Mouse (Mus musculus) midbrain, embryonic 15.5 days (tissue): ENCODE results near the gene Pogk. TPM values are rescaled to one million over a fixed set of nuclear protein-coding genes. Genes with fewer than 3 reads are reported as not detected.

Experiments used
- ATAC-seq: fragments of 200-750 bp; cut with Nextera tagmentation; replicated peaks from 2 replicates; pipeline ENCODE4 v1.8.0; 2017; ENCODE audit warnings: moderate TSS enrichment
- H3K27ac ChIP-seq: fragments of 300-500 bp; sonication (generic); 2 replicates; pipeline ENCODE4 v1.5.1; 2015; ENCODE audit warnings: mild to moderate bottlenecking, inconsistent platforms
- H3K27me3 ChIP-seq: fragments of 300-500 bp; sonication (generic); replicated peaks from 2 replicates; pipeline ENCODE4 v1.6.1; 2015; ENCODE audit warnings: inconsistent platforms
- H3K36me3 ChIP-seq: fragments of 300-500 bp; sonication (generic); replicated peaks from 2 replicates; pipeline ENCODE4 v1.6.1; 2015; ENCODE audit warnings: inconsistent platforms
- H3K4me1 ChIP-seq: fragments of 300-500 bp; sonication (generic); 2 replicates; pipeline ENCODE4 v1.6.1; 2015; ENCODE audit warnings: inconsistent platforms
- H3K4me2 ChIP-seq: fragments of 300-500 bp; sonication (generic); 2 replicates; pipeline ENCODE4 v1.6.1; 2015; ENCODE audit warnings: inconsistent platforms, mild to moderate bottlenecking, moderate library complexity
- H3K4me3 ChIP-seq: fragments of 300-500 bp; sonication (generic); 2 replicates; pipeline ENCODE4 v1.5.1; 2015; ENCODE audit warnings: mild to moderate bottlenecking, inconsistent platforms
- H3K9ac ChIP-seq: fragments of 300-500 bp; sonication (generic); 2 replicates; pipeline ENCODE4 v1.6.1; 2015; ENCODE audit warnings: mild to moderate bottlenecking, inconsistent platforms
- H3K9me3 ChIP-seq: fragments of 300-500 bp; sonication (generic); 2 replicates; pipeline ENCODE4 v1.6.1; 2016; ENCODE audit warnings: inconsistent platforms
- WGBS: fragments of 180-500 bp; shearing (Covaris S2); methylation state at CpG from one replicate; pipeline ENCODE4 v1.1.7; 2015; ENCODE audit warnings: mixed read lengths; 5-methylcytosine and 5-hydroxymethylcytosine counted together
- polyA plus RNA-seq: library from polyadenylated mRNA; unstranded; fragments of >200 nt; fragmentation: Nextera tagmentation; extraction: Ambion mirVana; gene quantifications from 2 replicates; pipeline ENCODE4 v1.2.1, GENCODE M21; 2015

The Pogk gene
- polyA plus RNA-seq, 1 experiment from 2014 or later, result 41.3 TPM

DNA sequence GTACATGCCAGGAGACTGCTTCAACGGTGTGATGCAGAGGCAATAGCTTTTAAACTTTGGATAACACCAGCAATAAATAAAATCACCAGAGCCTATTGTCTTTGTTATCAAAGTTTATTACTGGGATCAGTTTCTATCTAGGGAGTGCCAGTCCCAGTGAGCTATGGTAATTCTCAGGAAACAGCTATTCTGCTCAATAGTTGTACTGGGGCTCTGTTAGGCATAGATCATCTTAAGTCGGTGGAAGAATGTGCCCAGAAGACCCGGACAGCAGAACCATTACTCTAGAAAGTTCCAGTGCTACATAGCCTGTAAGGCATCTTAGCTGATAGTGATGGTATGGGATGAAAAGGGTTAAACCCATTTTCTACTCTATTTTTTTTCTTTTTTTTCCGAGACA lies 14.9 kb downstream of the Pogk start:
- H3K4me3 ChIP-seq, result no peak overlapping the region
- H3K9me3 ChIP-seq, result no peaks in the 10 kb centered on the region
- no peak overlapping the region for H3K27ac ChIP-seq
- H3K4me1 ChIP-seq, result no peaks in the 10 kb centered on the region
- no peak overlapping the region for H3K9ac ChIP-seq
- no peaks in the 10 kb centered on the region for H3K27me3 ChIP-seq
- peaks cover 82% of the 10 kb centered on the region for H3K36me3 ChIP-seq
- no peak overlapping the region for H3K4me2 ChIP-seq
- ATAC-seq, result no peak
- 80% methylated on average over 4 of the region's 4 CpGs for WGBS

DNA sequence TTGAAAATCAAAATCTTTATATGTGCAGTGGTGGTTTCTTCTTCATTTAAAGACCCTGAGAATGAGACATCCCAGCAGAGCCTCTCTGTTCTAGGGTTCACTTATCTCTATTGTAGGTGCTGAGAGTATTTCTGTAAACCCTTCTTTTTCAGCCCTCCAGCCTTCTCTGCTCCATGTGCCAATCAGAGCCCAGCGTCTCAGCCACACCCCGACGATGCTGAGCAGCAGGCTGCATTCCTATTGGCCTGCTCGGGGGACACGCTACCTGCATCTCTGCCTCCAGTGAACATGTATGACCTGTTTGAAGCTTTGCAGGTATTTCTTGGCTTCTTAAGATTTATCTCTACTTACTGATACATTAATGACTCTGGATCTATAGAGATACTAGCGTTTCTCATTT lies 18.0 kb downstream of the Pogk start:
- no peak overlapping the region for H3K9ac ChIP-seq
- WGBS, result 92% methylated on average over 6 of the region's 6 CpGs

DNA sequence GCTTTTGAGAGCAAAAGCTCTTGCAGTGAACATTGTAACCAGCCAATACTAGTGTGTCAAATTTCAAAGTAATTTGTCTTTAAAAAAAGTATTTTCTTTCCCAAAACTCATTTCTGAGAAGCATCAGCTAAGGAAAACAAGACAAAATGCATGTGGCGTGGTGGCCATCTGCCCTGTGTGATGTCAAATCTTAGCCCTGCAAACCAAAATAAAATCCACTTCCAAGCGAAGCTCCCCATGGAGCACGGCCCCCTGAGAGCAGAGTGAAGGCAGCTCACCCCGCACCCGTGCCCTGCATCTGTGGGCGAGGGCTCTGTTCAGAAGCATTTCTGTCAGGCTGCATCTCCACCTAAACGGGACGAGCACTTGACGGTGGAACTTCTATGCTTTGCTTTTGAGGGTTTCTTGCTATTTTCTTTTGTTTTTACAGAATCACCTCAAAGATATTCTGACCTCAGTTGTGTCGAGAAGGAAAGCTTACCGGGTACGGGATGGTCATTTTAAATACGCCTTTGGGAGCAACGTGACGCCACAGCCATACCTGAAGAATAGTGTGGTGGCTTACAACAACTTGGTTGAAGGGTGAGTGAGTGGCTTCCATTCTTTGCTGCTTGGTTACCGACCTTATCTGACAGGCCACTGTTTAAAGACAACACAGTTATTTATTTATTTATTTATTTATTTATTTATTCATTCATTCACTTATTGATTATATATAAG lies 20.1 kb downstream of the Pogk start:
- no peaks in the 10 kb centered on the region for H3K9me3 ChIP-seq
- ATAC-seq, result no peak
- H3K4me1 ChIP-seq, result no peaks in the 10 kb centered on the region
- H3K36me3 ChIP-seq, result peaks cover 66% of the 10 kb centered on the region
- no peak overlapping the region for H3K9ac ChIP-seq
- no peak overlapping the region for H3K4me3 ChIP-seq
- no peaks in the 10 kb centered on the region for H3K27me3 ChIP-seq
- H3K4me2 ChIP-seq, result no peak overlapping the region
- 96% methylated on average over 16 of the region's 16 CpGs for WGBS
- H3K27ac ChIP-seq, result no peak overlapping the region

More for the DNA sequence above, 18.0 kb downstream of the Pogk start:
- no peak for ATAC-seq
- no peak overlapping the region for H3K4me2 ChIP-seq
- peaks cover 73% of the 10 kb centered on the region for H3K36me3 ChIP-seq
- H3K4me1 ChIP-seq, result no peaks in the 10 kb centered on the region
- no peak overlapping the region for H3K4me3 ChIP-seq
- H3K27me3 ChIP-seq, result no peaks in the 10 kb centered on the region
- H3K27ac ChIP-seq, result no peak overlapping the region
- no peaks in the 10 kb centered on the region for H3K9me3 ChIP-seq

DNA sequence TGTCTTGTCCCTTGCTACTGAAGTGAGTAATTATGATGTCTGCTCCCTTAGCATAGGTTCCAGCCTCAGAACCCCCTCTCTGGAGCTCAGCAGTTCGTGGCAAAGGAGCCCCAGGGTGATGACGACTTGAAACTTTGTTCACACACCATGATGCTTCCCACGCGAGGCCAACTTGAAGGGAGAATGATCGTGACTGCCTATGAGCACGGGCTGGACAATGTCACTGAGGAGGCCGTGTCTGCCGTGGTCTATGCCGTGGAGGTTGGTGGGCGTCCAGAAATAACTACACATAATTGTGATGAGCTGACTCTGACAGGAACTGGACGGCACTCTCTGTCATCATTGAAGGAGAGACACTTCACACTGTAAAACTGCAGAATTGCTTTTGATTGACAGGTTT lies 21.2 kb downstream of the Pogk start:
- peaks cover 62% of the 10 kb centered on the region for H3K36me3 ChIP-seq

DNA sequence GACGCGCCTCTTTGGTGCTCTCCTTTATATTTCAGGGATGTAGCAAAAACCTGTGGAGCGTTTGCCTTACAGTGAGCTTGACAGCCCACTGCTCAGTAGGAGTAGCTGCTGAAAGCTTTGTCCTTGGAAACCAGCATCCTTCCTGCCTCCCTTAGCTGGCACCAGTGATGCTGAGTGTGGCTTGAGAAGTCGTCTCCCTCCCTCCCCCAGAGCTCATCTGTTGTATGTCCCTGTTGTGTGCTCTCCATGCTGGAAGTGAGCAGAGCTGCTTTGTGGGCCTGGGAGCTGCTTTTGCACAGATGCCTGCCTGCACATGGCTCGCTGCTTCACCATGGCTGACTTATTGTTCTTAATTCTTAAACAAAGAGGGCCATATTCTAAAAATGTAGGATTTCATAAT lies 24.2 kb downstream of the Pogk start:
- no peak overlapping the region for H3K9ac ChIP-seq
- WGBS, result 84% methylated on average over 5 of the region's 5 CpGs

More for the DNA sequence above, 21.2 kb downstream of the Pogk start:
- Histone ChIP-seq H3K27me3 (no peaks in the 10 kb centered on the region), H3K9ac (no peak overlapping the region), H3K4me2 (no peak overlapping the region), H3K4me1 (no peaks in the 10 kb centered on the region), H3K4me3 (no peak overlapping the region), H3K9me3 (no peaks in the 10 kb centered on the region), H3K27ac (no peak overlapping the region)
- no peak for ATAC-seq
- WGBS, result 91% methylated on average over 11 of the region's 11 CpGs

DNA sequence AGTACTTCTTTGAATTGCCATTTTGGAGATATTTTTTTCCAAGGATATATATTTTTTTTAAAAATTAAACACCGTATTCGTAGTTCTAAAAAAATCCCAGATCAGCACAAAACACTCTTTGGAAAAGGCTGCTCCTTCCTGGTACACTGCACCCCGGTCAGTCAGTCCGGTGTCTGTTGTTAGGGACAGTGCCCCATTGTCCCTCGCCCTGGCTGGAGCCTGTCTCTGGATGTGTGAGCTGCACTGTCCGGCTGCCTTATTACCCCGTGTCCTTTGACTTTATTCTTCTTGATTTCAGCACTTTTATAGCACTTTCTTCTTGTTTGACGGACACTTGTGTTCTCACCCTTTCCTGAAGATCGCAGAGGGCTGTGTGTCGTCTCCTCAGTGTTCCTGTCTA lies 25.0 kb downstream of the Pogk start:
- 97% methylated on average over 10 of the region's 10 CpGs for WGBS
- Histone ChIP-seq H3K9me3 (no peaks in the 10 kb centered on the region), H3K4me2 (no peak overlapping the region), H3K27ac (no peak overlapping the region), H3K4me1 (peaks cover 18% of the 10 kb centered on the region), H3K36me3 (peaks cover 37% of the 10 kb centered on the region), H3K9ac (no peak overlapping the region), H3K27me3 (no peaks in the 10 kb centered on the region), H3K4me3 (no peak overlapping the region)
- ATAC-seq, result no peak

More for the DNA sequence above, 24.2 kb downstream of the Pogk start:
- H3K4me2 ChIP-seq, result no peak overlapping the region
- no peaks in the 10 kb centered on the region for H3K9me3 ChIP-seq
- H3K4me1 ChIP-seq, result peaks cover 15% of the 10 kb centered on the region
- H3K27ac ChIP-seq, result no peak overlapping the region
- ATAC-seq, result no peak
- H3K4me3 ChIP-seq, result no peak overlapping the region
- H3K36me3 ChIP-seq, result peaks cover 44% of the 10 kb centered on the region
- H3K27me3 ChIP-seq, result no peaks in the 10 kb centered on the region

DNA sequence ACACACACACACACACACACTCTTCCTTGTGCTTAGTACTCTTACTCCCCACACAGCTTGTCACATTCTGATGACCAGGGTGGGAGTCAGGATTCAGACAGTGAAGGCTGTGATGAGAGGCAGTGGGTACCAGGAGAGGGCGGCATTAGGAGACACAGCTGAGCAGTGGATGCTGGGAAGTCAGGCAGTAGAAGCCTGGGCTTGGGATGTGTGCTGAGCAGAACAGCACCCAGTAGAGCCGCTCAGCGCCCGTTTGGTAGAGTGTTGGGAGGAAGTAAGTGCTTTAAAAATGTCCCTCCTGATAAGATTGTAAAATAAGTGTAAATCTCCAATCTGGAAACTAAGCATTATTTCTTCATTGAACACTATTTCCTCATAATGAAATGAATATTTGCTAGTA lies 27.0 kb downstream of the Pogk start:
- Histone ChIP-seq H3K36me3 (peaks cover 23% of the 10 kb centered on the region; the same call in 1 of the 2 replicates), H3K4me1 (peaks cover 18% of the 10 kb centered on the region), H3K9ac (no peak overlapping the region), H3K9me3 (no peaks in the 10 kb centered on the region), H3K27me3 (no peaks in the 10 kb centered on the region), H3K4me3 (no peak overlapping the region), H3K27ac (no peak overlapping the region), H3K4me2 (no peak overlapping the region)
- no peak for ATAC-seq
- 79% methylated on average over 4 of the region's 4 CpGs for WGBS

DNA sequence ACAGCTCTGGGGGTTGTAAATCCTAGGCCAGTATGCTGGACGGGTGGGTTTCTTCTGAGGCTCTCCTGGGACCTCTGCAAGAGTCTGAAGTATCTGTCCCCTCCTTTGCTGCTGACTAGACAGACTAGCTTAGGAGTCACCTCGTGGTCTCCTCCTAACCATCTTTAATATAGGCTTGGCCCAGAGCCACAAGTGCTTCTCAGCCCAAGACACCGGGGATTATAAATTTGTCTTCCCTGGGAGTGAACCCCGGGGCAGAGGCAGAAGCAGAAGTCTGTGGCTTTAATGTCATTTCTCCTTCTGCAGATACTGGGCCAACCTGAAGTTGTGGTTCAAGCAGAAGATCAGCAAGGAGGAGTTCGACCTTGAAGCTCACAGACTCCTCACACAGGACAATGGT lies 27.8 kb downstream of the Pogk start:
- H3K27ac ChIP-seq, result no peak overlapping the region
- H3K4me1 ChIP-seq, result peaks cover 18% of the 10 kb centered on the region
- H3K4me3 ChIP-seq, result no peak overlapping the region
- no peak overlapping the region for H3K4me2 ChIP-seq
- H3K36me3 ChIP-seq, result peaks cover 18% of the 10 kb centered on the region; the same call in 1 of the 2 replicates
- no peaks in the 10 kb centered on the region for H3K9me3 ChIP-seq
- ATAC-seq, result no peak
- WGBS, result 78% methylated on average over 5 of the region's 5 CpGs
- no peaks in the 10 kb centered on the region for H3K27me3 ChIP-seq
- no peak overlapping the region for H3K9ac ChIP-seq

DNA sequence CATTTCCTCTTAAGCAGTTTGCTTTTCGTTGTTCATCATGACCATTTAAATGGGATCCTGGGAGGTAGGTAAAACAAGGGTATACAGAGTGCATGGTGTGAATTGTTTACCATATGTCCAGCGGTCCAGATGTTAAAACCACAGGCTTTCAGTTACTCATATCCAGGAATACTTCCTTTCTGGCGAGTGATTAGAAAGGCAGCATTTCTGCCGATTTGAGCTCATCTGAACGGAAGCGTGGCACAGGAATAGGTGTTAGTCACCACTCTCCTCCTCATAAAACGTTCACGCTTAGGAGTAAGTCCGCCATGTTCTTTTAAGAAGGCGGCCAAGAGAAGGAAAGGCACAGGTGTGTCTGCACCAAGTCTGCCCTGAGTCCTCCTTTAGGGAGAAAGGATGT lies 28.3 kb downstream of the Pogk start:
- WGBS, result 83% methylated on average over 10 of the region's 10 CpGs
- Histone ChIP-seq H3K27ac (no peak overlapping the region), H3K9me3 (no peaks in the 10 kb centered on the region), H3K27me3 (no peaks in the 10 kb centered on the region), H3K4me1 (peaks cover 18% of the 10 kb centered on the region), H3K9ac (no peak overlapping the region), H3K4me3 (no peak overlapping the region), H3K4me2 (no peak overlapping the region), H3K36me3 (peaks cover 15% of the 10 kb centered on the region; the same call in 1 of the 2 replicates)
- ATAC-seq, result no peak

DNA sequence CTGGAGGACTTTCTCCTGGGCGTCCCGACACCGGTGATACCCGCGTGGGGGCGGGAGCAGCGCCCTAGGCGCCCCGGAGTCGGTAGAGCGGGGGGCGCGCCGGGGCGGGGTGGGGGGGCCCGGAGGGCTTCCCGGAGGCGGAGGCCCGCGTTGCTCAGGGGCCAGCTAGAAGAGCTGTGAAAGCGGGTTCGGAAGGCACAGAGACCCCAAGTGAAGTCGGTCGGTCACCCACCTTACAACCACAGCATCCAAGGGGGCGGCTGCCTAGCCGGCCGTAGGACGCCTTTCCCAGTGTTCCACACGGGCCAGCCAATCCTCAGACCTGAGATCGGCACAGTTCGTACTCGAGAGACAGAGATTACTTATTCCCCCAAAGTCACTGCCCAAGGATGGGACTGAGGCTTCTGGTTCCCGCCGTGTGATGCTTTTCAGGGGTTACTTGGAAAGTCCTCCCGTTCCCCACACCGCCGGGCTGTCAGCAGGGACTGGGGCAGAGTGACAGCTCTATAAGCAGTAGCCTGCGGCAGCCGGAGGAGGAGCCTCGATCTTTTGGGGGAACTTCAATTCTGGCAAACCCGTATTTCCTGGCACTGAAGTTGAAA lies 29.9 kb downstream of the Pogk start:
- Histone ChIP-seq H3K36me3 (peaks cover 8% of the 10 kb centered on the region; the same call in 1 of the 2 replicates), H3K4me1 (peaks cover 18% of the 10 kb centered on the region), H3K9me3 (no peaks in the 10 kb centered on the region), H3K4me3 (peak overlapping the region; percentile 73), H3K27ac (peak overlapping the region; percentile 89), H3K27me3 (no peaks in the 10 kb centered on the region), H3K4me2 (peak overlapping the region; percentile 56), H3K9ac (peak overlapping the region; percentile 79)
- under 1% methylated on average over 40 of the region's 41 CpGs for WGBS
- peak; percentile 69 for ATAC-seq

DNA sequence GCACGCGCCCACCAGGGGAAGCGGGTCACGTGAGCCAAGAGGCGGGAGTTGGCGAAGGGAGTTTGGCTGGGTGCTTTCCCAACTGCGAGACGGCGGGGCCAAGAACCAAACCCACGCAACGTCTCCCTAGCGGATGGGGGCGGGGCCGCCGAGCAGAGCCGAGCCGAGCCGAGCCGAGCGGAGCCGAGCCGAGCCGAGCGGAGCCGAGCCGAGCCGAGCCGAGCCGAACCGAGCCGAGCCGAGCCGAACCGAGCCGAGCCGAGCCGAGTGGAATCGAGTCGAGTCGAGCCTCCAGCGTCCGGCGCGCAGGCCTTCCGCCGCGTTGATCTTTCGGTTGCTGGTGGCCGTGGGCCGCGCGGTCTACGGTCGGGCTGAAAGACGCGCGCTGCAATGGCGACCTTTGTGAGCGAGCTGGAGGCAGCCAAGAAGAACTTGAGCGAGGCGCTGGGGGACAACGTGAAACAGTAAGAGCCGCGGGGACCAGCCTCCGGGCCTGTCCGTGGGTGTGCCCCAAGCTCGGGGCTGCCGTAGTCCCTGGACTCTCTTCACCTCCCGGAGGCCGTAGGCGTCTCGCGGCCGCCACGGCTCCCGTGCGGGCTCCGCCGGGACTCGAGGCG lies 30.5 kb downstream of the Pogk start, which contains the start of gene Tada1:
TSS of gene Tada1 (plus strand) at position 85 of the 617 bp plus-strand sequence.
- Histone ChIP-seq H3K36me3 (0 out of 2 replicates have a peak, but pooled peaks cover 8% of the 10 kb centered on the region), H3K27ac (peak within 1 kb of the TSS; percentile 89), H3K9ac (peak within 1 kb of the TSS; percentile 79), H3K4me2 (peak within 1 kb of the TSS; percentile 77), H3K27me3 (no peaks in the 10 kb centered on the region), H3K9me3 (no peaks in the 10 kb centered on the region), H3K4me3 (peak within 1 kb of the TSS; percentile 73), H3K4me1 (peaks cover 18% of the 10 kb centered on the region)
- ATAC-seq, result peak; percentile 97
- under 1% methylated on average over 81 of the region's 81 CpGs for WGBS

DNA sequence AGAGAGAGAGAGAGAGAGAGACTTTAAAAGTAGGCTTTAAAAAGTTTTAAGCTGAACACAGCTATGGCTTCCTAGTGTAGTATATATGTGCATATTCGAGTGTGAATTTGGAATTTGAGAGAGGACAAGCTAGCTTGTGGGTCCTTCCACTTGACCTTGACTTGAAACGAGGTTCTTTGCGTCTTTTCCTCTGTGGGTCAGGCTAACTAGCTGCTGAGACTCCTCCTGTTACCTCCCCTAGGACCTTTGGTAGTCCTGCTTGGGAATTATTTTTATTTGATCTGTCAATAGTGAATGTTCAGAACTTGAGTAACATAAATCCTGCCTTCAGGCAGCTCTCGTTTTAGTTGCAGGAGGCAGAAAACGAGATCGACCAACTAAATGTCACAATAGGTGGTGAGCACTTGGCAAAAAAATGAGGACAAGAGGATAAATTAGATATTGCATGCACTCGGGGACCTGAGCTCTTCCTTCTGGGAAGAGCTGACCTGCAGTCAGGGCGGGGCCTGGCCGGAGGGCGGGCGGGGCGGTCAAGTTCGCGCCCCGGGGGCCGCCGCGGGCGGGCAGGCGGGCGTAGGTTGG lies 31.1 kb downstream of the Pogk start:
- peak overlapping the region; percentile 85 for H3K27ac ChIP-seq
- ATAC-seq, result peak; percentile 4
- H3K4me1 ChIP-seq, result peaks cover 18% of the 10 kb centered on the region

More for the DNA sequence above, 31.1 kb downstream of the Pogk start:
- Histone ChIP-seq H3K27me3 (no peaks in the 10 kb centered on the region), H3K9me3 (no peaks in the 10 kb centered on the region), H3K36me3 (0 out of 2 replicates have a peak, but pooled peaks cover 5% of the 10 kb centered on the region), H3K9ac (peak overlapping the region; percentile 76), H3K4me2 (peak overlapping the region; percentile 77), H3K4me3 (peak overlapping the region; percentile 73)
- 4% methylated on average over 20 of the region's 21 CpGs for WGBS
